Mouse (Mus musculus): ENCODE data around the gene Dntt. TPM values are rescaled to one million over a fixed set of nuclear protein-coding genes. Genes with fewer than 3 reads are reported as not detected.
A peak's percentile ranks its signal among the peaks of the same experiment; 100 is the strongest.

Dntt gene
- polyA plus RNA-seq, 1 experiment from 2014 or later = 0.10 TPM

DNA sequence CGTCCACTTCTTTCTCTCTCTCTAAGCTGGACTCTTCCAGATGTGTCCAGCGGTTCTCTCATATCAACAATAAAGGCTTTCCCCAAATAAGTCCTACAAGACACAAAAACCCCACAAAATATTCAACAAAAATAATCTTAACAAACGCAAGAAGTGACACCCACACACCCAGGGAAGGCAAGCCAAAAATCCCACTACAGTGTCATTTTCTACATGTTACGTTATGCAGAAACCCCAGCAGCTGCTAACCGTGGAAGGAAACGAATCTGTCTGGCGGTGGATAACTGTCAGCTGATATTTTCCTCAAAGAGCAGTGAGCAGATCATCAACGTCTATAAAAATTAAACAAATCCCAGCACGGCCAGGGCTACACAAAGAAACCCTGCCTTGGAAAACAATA, 15.1 kb upstream of the Dntt start:
- Histone ChIP-seq H3K27ac (no peak overlapping the region), H3K27me3 (peaks cover 14% of the 10 kb centered on the region), H3K4me3 (no peak overlapping the region), H3K4me2 (no peak overlapping the region), H3K9me3 (replicated peaks) (no peaks in the 10 kb centered on the region), H3K4me1 (0 out of 2 replicates have a peak, but pooled peaks cover 6% of the 10 kb centered on the region), H3K9ac (no peak overlapping the region), H3K36me3 (ENCODE audit: poor library complexity, severe bottlenecking) (no peaks in the 10 kb centered on the region)
- no peak for ATAC-seq
- WGBS = 34% methylated on average over 9 of the region's 9 CpGs

DNA sequence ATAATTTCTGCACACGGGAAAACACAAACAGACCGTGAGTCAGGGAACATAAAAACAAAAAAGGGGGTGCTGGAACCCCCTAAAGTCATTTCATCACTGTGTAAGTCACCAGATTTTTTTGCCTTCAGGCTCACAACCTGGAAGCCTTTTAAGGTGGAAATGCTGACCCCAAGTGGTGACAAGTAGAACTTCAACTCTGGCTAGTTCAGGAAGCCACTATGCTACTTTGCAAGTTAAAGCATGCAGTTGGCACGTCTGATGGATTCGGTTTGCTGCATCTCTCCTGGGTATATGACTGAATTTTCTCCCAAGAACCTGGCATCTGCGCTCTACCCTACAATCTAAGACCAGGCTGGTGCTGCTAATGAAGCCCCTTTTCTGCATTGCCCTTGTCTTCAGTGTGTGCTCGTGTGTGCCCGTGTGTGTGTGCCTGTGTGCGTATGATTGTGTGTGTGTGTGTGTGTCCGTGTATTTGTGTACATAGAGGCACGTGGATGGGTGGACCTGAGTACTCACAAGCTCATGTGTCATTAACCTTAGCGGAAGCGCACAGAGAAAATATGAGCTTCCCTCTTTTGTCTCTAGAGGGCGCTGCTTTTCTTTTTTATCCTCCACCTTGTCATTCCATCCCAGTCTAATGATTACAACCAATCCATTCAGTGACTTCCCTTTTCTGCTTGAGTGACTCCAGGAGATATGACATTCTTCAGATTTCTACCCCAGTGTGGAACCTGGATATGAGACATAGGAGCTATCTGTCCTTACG, 12.9 kb upstream of the Dntt start:
- no peaks in the 10 kb centered on the region for H3K36me3 ChIP-seq (ENCODE audit: poor library complexity, severe bottlenecking)
- ATAC-seq = peak; percentile 77
- peak overlapping the region; percentile 53 for H3K4me2 ChIP-seq
- WGBS = 16% methylated on average over 14 of the region's 14 CpGs
- no peaks in the 10 kb centered on the region for H3K9me3 ChIP-seq (replicated peaks)
- H3K4me1 ChIP-seq = 0 out of 2 replicates have a peak, but pooled peaks cover 6% of the 10 kb centered on the region
- H3K27me3 ChIP-seq = peaks cover 14% of the 10 kb centered on the region
- peak overlapping the region; percentile 21; the same call in 1 of the 2 replicates for H3K9ac ChIP-seq
- 0 out of 2 replicates have a peak overlapping the region, but pooled peaks have one; percentile 6 for H3K4me3 ChIP-seq
- H3K27ac ChIP-seq = no peak overlapping the region

DNA sequence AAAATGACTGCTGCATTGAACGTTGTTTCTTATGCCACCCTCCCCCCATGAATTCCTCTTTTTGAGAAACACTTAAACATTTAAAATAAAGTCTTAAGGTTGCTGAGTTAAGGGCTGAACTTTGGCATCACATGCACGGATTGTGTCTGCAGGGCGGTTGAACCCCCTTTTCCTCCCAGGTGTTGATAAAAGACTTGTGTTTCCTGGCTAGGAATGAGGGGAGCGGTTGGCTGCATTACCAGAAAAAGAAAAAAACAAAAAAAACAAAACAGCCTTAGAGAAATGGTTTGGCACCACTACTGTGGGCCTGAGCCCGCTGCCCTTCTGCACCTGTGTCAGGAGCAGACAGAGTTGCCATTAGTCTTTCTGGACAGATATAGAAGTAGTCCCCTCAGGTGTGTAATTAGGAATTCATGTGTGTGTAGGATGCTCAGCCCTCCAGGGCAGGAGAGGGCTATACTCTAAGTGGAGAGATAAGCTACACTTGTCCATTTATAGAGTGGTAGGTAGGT, 9.9 kb upstream of the Dntt start:
- Histone ChIP-seq H3K27me3 (0 out of 2 replicates have a peak, but pooled peaks cover 3% of the 10 kb centered on the region), H3K4me2 (no peak overlapping the region), H3K9ac (no peak overlapping the region), H3K4me1 (0 out of 2 replicates have a peak, but pooled peaks cover 3% of the 10 kb centered on the region), H3K36me3 (ENCODE audit: poor library complexity, severe bottlenecking) (no peaks in the 10 kb centered on the region), H3K27ac (no peak overlapping the region), H3K9me3 (replicated peaks) (no peaks in the 10 kb centered on the region), H3K4me3 (no peak overlapping the region)
- 83% methylated on average over 5 of the region's 5 CpGs for WGBS
- ATAC-seq = no peak

DNA sequence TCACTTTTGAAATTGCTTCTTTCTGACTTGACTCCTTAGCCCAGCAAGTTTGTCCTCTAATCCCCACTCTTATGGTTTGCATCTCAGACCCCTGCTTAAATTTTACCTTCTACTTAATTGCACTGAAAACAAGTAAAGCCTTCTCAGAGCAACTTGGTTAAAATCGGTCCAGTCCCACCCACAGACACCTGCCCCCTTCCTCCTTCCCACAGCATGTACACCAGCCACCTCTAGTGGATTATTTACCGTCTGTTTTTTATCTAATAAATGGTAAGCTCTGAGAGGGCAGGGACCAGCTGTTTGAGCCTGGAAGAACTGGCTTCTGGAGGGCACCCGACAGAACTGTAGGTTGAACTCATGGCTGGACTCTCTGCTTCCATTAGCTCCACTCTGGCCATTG, 8.5 kb upstream of the Dntt start:
- Histone ChIP-seq H3K4me3 (no peak overlapping the region), H3K27ac (no peak overlapping the region), H3K4me1 (0 out of 2 replicates have a peak, but pooled peaks cover 3% of the 10 kb centered on the region), H3K9ac (no peak overlapping the region), H3K9me3 (replicated peaks) (no peaks in the 10 kb centered on the region), H3K27me3 (no peaks in the 10 kb centered on the region), H3K4me2 (no peak overlapping the region), H3K36me3 (ENCODE audit: poor library complexity, severe bottlenecking) (no peaks in the 10 kb centered on the region)
- ATAC-seq = no peak
- 79% methylated on average over 3 of the region's 3 CpGs for WGBS

DNA sequence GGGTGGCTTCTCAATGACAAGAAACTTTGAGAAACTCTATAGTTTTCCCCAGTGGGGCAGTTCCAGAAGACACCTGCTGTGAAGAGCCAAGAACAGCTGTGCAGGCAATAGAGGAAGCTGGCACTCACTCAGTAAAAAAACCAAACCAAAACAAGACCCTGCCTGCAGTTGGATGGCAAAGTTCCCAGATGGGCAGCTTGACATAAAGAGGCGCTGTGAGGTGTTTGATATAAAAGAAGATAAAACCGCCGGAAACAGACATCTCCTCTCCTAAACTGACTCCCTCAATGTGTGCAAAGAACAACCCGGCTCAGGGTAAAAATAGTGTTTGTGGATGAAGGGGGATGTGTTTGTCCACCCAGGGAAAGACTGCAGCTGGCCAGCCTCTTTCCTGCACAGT, 6.8 kb upstream of the Dntt start:
- no peak for ATAC-seq
- 66% methylated on average over 4 of the region's 4 CpGs for WGBS

DNA sequence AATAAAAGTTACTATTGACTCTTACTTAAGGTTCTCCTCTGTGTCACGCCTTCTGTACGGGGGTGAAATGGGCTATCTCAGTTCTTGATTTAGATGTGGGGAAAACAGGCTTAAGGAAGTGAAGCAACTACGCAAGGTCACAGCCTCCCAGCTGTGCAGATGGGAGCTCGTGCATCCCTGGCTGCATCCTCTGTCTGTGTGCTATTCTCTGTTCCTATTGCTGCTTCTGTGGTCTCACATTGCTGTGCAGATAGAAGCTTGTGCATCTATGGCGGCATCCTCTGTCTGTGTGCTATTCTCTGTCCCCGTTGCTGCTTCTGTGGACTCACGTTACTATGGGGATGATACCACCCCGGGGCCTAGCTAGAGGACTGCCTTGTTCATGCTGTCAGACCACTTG, 2.5 kb upstream of the Dntt start:
- Histone ChIP-seq H3K4me3 (no peak overlapping the region), H3K27ac (no peak overlapping the region), H3K36me3 (ENCODE audit: poor library complexity, severe bottlenecking) (no peaks in the 10 kb centered on the region), H3K27me3 (no peaks in the 10 kb centered on the region), H3K9ac (no peak overlapping the region), H3K4me2 (no peak overlapping the region), H3K9me3 (replicated peaks) (no peaks in the 10 kb centered on the region), H3K4me1 (peaks cover 5% of the 10 kb centered on the region; the same call in 1 of the 2 replicates)
- 86% methylated on average over 8 of the region's 8 CpGs for WGBS
- ATAC-seq = no peak

More for the DNA sequence above, 6.8 kb upstream of the Dntt start:
- H3K27ac ChIP-seq = no peak overlapping the region
- H3K4me3 ChIP-seq = no peak overlapping the region
- no peaks in the 10 kb centered on the region for H3K4me1 ChIP-seq
- H3K4me2 ChIP-seq = no peak overlapping the region
- no peaks in the 10 kb centered on the region for H3K27me3 ChIP-seq
- no peak overlapping the region for H3K9ac ChIP-seq
- H3K9me3 ChIP-seq (replicated peaks) = no peaks in the 10 kb centered on the region
- no peaks in the 10 kb centered on the region for H3K36me3 ChIP-seq (ENCODE audit: poor library complexity, severe bottlenecking)

DNA sequence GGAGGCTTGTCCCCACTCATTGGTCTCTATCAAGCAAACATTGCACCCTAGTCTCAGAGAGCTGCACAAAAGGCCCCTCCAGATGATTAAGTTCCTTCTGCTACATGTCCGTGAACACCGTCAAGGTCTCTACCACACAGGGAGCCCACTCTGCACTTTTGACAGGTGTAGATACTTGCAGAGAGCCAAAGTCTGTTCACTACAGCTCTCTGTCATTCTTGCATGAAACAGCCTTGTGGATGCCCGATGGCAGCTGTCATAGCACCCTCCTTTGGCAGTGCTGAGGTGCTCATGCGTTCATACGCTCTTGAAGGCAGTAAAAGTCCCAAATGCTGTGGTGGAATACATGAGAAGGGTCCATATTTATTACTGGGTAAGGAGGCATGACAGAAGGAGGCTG, 2.1 kb upstream of the Dntt start:
- Histone ChIP-seq H3K27me3 (no peaks in the 10 kb centered on the region), H3K36me3 (ENCODE audit: poor library complexity, severe bottlenecking) (no peaks in the 10 kb centered on the region), H3K4me1 (peaks cover 5% of the 10 kb centered on the region; the same call in 1 of the 2 replicates), H3K9ac (no peak overlapping the region), H3K27ac (no peak overlapping the region), H3K4me2 (no peak overlapping the region), H3K4me3 (no peak overlapping the region), H3K9me3 (replicated peaks) (no peaks in the 10 kb centered on the region)
- ATAC-seq = no peak
- 89% methylated on average over 5 of the region's 5 CpGs for WGBS

DNA sequence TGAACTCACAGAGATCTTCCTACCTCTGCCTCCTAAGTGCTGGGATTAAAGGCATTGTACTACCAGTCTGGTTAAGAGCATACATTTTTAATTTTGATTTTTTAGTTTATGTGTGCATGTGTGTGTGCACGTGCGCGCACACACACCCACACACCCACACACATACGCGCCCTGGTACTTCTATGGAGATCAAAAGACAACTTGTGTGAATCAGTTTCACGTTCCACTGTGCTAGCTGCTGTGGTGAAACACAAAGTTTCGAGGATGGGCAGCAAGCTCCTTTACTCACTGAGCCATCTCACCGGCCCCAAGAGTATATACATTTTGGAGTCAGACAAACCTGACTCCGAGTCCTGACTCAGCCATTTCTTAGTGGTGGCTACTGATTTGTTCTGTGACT, 1.5 kb upstream of the Dntt start:
- Histone ChIP-seq H3K4me1 (peaks cover 5% of the 10 kb centered on the region; the same call in 1 of the 2 replicates), H3K36me3 (ENCODE audit: poor library complexity, severe bottlenecking) (no peaks in the 10 kb centered on the region), H3K9ac (no peak overlapping the region), H3K27ac (no peak overlapping the region), H3K27me3 (no peaks in the 10 kb centered on the region), H3K4me2 (no peak overlapping the region), H3K4me3 (no peak overlapping the region), H3K9me3 (replicated peaks) (no peaks in the 10 kb centered on the region)
- ATAC-seq = no peak
- 90% methylated on average over 9 of the region's 9 CpGs for WGBS

DNA sequence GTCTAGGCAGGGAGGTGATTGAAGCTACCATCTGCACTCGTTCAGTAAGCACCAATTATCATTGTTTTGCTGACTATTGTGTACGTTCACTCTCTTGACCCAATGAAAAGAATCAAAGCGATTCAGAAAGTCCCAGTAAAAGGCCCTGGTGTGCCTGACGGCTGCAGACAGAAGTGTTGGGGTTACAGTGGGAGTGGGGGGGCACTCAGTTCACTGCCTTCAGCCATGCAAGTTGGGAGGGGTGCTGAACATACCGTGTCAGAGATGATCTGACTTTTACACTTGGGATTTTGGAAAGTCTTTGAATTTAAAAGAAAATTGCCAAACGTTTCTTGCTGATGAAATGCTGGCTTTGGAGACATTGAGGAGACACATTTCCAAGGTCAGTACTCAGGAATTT, 1.1 kb downstream of the Dntt start:
- no peak overlapping the region for H3K27ac ChIP-seq
- no peaks in the 10 kb centered on the region for H3K9me3 ChIP-seq (replicated peaks)
- H3K9ac ChIP-seq = no peak overlapping the region
- 30% methylated on average over 6 of the region's 6 CpGs for WGBS
- H3K4me1 ChIP-seq = peaks cover 5% of the 10 kb centered on the region; the same call in 1 of the 2 replicates
- ATAC-seq = no peak
- no peaks in the 10 kb centered on the region for H3K27me3 ChIP-seq
- H3K36me3 ChIP-seq (ENCODE audit: poor library complexity, severe bottlenecking) = no peaks in the 10 kb centered on the region
- H3K4me3 ChIP-seq = no peak overlapping the region
- no peak overlapping the region for H3K4me2 ChIP-seq

DNA sequence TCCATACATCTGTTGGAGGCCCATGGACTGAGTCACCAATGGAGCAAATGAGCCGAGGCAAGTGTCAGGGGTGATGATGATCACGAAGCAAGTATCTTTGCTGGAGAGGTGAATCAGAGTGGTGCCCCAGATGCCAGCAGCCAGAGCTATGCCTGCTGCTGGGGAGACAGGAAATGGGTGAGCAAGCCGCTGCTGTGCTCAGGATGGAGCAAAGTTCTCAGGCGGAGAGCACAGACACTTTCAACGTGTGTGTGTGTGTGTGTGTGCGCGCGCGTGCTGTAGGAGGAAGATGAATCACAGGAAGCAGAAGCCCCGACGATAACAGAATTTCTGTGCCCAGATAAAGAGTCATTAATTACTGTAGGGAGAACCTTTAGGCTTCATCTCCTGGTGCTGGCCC, 1.9 kb downstream of the Dntt start:
- no peak overlapping the region for H3K4me2 ChIP-seq
- H3K9ac ChIP-seq = no peak overlapping the region
- 88% methylated on average over 11 of the region's 11 CpGs for WGBS
- H3K36me3 ChIP-seq (ENCODE audit: poor library complexity, severe bottlenecking) = no peaks in the 10 kb centered on the region
- no peak for ATAC-seq
- H3K4me1 ChIP-seq = peaks cover 5% of the 10 kb centered on the region; the same call in 1 of the 2 replicates
- no peaks in the 10 kb centered on the region for H3K27me3 ChIP-seq
- no peaks in the 10 kb centered on the region for H3K9me3 ChIP-seq (replicated peaks)
- H3K27ac ChIP-seq = no peak overlapping the region
- H3K4me3 ChIP-seq = no peak overlapping the region

DNA sequence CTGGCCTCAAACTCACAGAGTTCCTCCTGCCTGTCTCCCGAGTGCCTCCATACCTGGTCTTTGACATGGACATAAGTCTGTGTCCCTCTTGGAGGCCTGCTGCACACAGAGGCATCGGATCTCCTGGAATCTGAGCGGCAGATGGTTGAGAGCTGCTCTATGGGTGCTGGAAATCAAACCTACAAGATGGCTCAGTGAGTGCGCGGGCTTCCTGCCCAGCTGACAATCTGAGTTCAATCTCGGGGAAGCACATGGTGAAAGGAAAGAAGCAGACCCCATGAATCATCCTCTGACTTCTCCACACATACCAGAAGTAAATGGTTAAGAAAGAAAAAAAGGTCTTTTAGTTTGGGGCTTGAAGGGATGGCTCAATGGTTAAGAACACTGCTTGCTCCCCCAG, 2.8 kb downstream of the Dntt start:
- no peak overlapping the region for H3K27ac ChIP-seq
- no peak overlapping the region for H3K4me2 ChIP-seq
- ATAC-seq = no peak
- H3K9me3 ChIP-seq (replicated peaks) = no peaks in the 10 kb centered on the region
- H3K4me1 ChIP-seq = peaks cover 5% of the 10 kb centered on the region; the same call in 1 of the 2 replicates
- 93% methylated on average over 6 of the region's 6 CpGs for WGBS
- H3K4me3 ChIP-seq = no peak overlapping the region
- no peak overlapping the region for H3K9ac ChIP-seq
- no peaks in the 10 kb centered on the region for H3K27me3 ChIP-seq
- no peaks in the 10 kb centered on the region for H3K36me3 ChIP-seq (ENCODE audit: poor library complexity, severe bottlenecking)

DNA sequence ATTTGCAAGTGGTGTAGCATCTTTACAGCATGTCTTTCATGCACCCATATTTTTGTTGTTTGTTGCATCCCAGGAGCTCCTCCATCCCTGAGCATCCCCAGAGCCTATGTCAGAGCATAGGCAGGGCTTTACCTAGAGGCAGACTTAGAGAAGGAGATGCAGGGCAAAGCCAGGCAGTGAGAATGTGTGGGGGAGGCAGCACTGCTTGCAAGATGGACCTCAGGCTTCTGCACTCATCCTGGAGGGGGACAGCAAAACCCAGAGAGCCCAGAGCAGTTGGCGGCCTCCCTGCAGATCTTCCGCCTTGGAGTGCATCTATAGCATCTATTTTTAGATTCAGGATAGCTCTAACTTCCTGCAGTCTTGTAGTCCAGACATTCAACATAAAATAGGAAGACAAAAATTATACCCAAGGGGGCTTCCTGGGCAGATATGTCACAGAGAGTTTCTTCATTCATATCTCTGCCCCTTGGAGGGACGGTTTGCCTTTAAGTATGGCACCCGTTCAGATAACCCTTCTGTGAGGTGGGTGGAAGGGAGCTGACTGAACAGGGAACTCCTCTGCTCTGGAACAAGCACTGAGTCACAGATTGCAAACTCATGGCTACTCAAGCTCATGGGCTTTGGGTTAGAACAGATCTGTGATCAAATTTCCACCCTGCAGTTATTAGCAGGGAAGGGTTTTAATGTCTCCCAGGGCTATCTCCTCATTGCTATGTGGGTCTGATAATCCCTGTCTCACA, 6.9 kb downstream of the Dntt start:
- H3K9me3 ChIP-seq (replicated peaks) = no peaks in the 10 kb centered on the region
- H3K36me3 ChIP-seq (ENCODE audit: poor library complexity, severe bottlenecking) = no peaks in the 10 kb centered on the region
- H3K4me2 ChIP-seq = no peak overlapping the region
- H3K27me3 ChIP-seq = no peaks in the 10 kb centered on the region
- 88% methylated on average over 4 of the region's 4 CpGs for WGBS
- H3K27ac ChIP-seq = no peak overlapping the region
- no peaks in the 10 kb centered on the region for H3K4me1 ChIP-seq
- no peak for ATAC-seq
- H3K9ac ChIP-seq = no peak overlapping the region
- H3K4me3 ChIP-seq = no peak overlapping the region

Data from forebrain, embryonic 13.5 days (tissue).